In the genomic region with DNA sequence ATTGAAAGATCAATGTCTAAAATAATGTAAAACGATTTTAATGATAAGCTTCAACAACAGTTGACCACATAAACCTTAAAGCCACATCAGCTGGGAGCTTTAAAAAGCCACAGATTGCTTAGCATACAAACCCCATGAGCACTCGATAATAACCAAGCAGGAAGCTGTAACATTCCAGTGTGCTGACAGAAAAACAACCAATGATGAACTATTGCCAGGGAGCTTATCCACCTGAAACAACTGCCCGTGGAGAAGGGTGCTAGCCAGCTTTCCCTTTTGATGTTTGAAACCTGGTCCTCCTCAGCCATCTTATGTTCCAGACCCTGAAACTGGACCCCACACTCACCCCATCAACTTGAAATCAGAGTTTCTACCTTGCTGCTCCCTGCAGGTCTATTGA, we compare ENCODE assay signal across 27 mouse cellular contexts. TPM values are rescaled to one million over a fixed set of nuclear protein-coding genes. Genes with fewer than 3 reads are reported as not detected.
DNase-seq lines count a peak whose midpoint lies in the region; ATAC-seq and TF ChIP-seq lines count a peak whose summit lies in the region.
"Had no signal": no experiment of that assay in that cellular context is flagged by ENCODE, and none has a peak within 500 bp of the region (broad histone marks: within the 10 kb centered on the region; RNA-seq: fewer than 3 reads in every experiment).

No protein-coding gene starts in this region.

- H3K27me3 ChIP-seq in kidney, embryonic 16.5 days (ENCODE audit: insufficient read depth, low read length) = no peaks in the 10 kb centered on the region
- no peaks in the 10 kb centered on the region for H3K27me3 ChIP-seq in kidney, adult 2 months (replicated peaks; ENCODE audit: control insufficient read depth, insufficient read depth, low read length)
- no peaks in the 10 kb centered on the region; a peak in 1 of 4 replicates for H3K27me3 ChIP-seq in MEL (ENCODE audit: control insufficient read depth in 1 of 2, insufficient read depth in 2 of 2, low read length in 2 of 2)
- no peaks in the 10 kb centered on the region for H3K27me3 ChIP-seq in hindbrain, embryonic 10.5 days (ENCODE audit: insufficient read depth, poor library complexity, severe bottlenecking)
- H3K27me3 ChIP-seq: forebrain, embryonic 15.5 days; heart, embryonic 12.5 days; hindbrain, embryonic 12.5 days had no signal

- no peaks in the 10 kb centered on the region for H3K36me3 ChIP-seq in kidney, embryonic 16.5 days (ENCODE audit: insufficient read depth, low read length)
- H3K36me3 ChIP-seq in kidney, adult 2 months (ENCODE audit: control insufficient read depth, insufficient read depth, low read length) = no peaks in the 10 kb centered on the region
- H3K36me3 ChIP-seq in MEL (ENCODE audit: control insufficient read depth in 1 of 2, insufficient read depth in 2 of 2, low read length in 2 of 2) = no peaks in the 10 kb centered on the region; a peak in 1 of 4 replicates
- H3K36me3 ChIP-seq in hindbrain, embryonic 10.5 days = no peaks in the 10 kb centered on the region
- H3K36me3 ChIP-seq: forebrain, embryonic 15.5 days; G1E; heart, embryonic 12.5 days; hindbrain, embryonic 12.5 days had no signal

- H3K4me2 ChIP-seq in kidney, embryonic 16.5 days (replicated peaks; ENCODE audit: low read depth, low read length) = no peak overlapping the region
- H3K4me2 ChIP-seq: forebrain, embryonic 15.5 days; heart, embryonic 12.5 days; hindbrain, embryonic 12.5 days had no signal

- no peak for TF ChIP-seq RAD21 in MEL (IDR thresholded peaks at IDR 0.05; ENCODE audit: low read depth, low read length)

- no peak overlapping the region for H3K9ac ChIP-seq in kidney, embryonic 16.5 days (replicated peaks; ENCODE audit: low read length)
- H3K9ac ChIP-seq in MEL (ENCODE audit: control insufficient read depth, low read depth, low read length, poor library complexity, severe bottlenecking) = no peak overlapping the region
- H3K9ac ChIP-seq: forebrain, embryonic 15.5 days; heart, embryonic 12.5 days; hindbrain, embryonic 12.5 days had no signal

- 0 out of 2 replicates have a peak, but pooled peaks cover 3% of the 10 kb centered on the region for H3K4me1 ChIP-seq in kidney, embryonic 16.5 days (ENCODE audit: insufficient read depth, low read length)
- H3K4me1 ChIP-seq in kidney, adult 2 months (ENCODE audit: control insufficient read depth, insufficient read depth, low read length) = no peaks in the 10 kb centered on the region
- H3K4me1 ChIP-seq in MEL (ENCODE audit: control insufficient read depth in 1 of 2, insufficient read depth in 2 of 2, low read length in 2 of 2) = no peaks in the 10 kb centered on the region
- H3K4me1 ChIP-seq in hindbrain, embryonic 10.5 days (replicated peaks) = no peaks in the 10 kb centered on the region
- H3K4me1 ChIP-seq: forebrain, embryonic 15.5 days; hindbrain, embryonic 12.5 days had no signal

- no peak for TF ChIP-seq CTCF in kidney, adult 2 months (conservative IDR thresholded peaks at IDR 0.05; ENCODE audit: insufficient read depth, insufficient read length, low read depth, low read length)
- TF ChIP-seq CTCF in MEL (IDR thresholded peaks at IDR 0.05 in 2 of 3, conservative IDR thresholded peaks at IDR 0.05 in 1 of 3; ENCODE audit: control insufficient read depth in 1 of 3, insufficient read depth in 1 of 3, low read depth in 2 of 3, low read length in 3 of 3, poor library complexity in 1 of 3, severe bottlenecking in 1 of 3) = no peak

- 13% methylated on average over 3 of the region's 3 CpGs for WGBS in kidney, embryonic 16.5 days
- 25% methylated on average over 3 of the region's 3 CpGs for WGBS in kidney, adult 2 months
- 69% methylated on average over 3 of the region's 3 CpGs for WGBS in hindbrain, embryonic 10.5 days

- H3K27ac ChIP-seq in kidney, embryonic 16.5 days (ENCODE audit: low read length) = 0 out of 2 replicates have a peak overlapping the region, but pooled peaks have one; percentile 20
- H3K27ac ChIP-seq in kidney, adult 2 months (ENCODE audit: insufficient read depth, low read depth, low read length) = no peak overlapping the region
- H3K27ac ChIP-seq in MEL (ENCODE audit: control insufficient read depth, low read depth, low read length) = no peak overlapping the region
- H3K27ac ChIP-seq in hindbrain, embryonic 10.5 days = no peak overlapping the region
- H3K27ac ChIP-seq: forebrain, embryonic 15.5 days; hindbrain, embryonic 12.5 days had no signal

- no peak for TF ChIP-seq POLR2A in kidney, adult 2 months (IDR thresholded peaks at IDR 0.05; ENCODE audit: low read depth, low read length)
- TF ChIP-seq POLR2A in MEL (IDR thresholded peaks at IDR 0.05; ENCODE audit: control insufficient read depth in 1 of 2, insufficient read depth in 1 of 2, low read depth in 1 of 2, low read length in 2 of 2, poor library complexity in 1 of 2) = no peak

- no peaks in the 10 kb centered on the region for H3K9me3 ChIP-seq in kidney, embryonic 16.5 days (ENCODE audit: low read length)
- H3K9me3 ChIP-seq in MEL (replicated peaks; ENCODE audit: insufficient read depth, low read length) = no peaks in the 10 kb centered on the region
- H3K9me3 ChIP-seq in hindbrain, embryonic 10.5 days = no peaks in the 10 kb centered on the region
- H3K9me3 ChIP-seq: forebrain, embryonic 15.5 days; G1E; heart, embryonic 12.5 days; hindbrain, embryonic 12.5 days had no signal

- no peak for DNase-seq in kidney, adult 2 months
- DNase-seq in MEL (ENCODE audit: low read depth, low spot score) = peak; percentile 18
- peak; percentile 14 for DNase-seq in forelimb bud, embryonic 11.5 days (ENCODE audit: low read depth, low spot score)
- no peak for DNase-seq in T-cell, adult 2 months (ENCODE audit: low spot score)
- no peak for DNase-seq in hindbrain, embryonic 10.5 days (ENCODE audit: low spot score)
- DNase-seq: adrenal gland, adult 2 months; adrenal gland, postnatal 25 days; B cell, adult 2 months; cerebellum, adult 18-20 months; cerebellum, adult 9-11 months; cerebellum, postnatal 36 days; gastrocnemius, postnatal 14 days had no signal

- H3K4me3 ChIP-seq in kidney, embryonic 16.5 days (ENCODE audit: low read length) = no peak overlapping the region
- no peak overlapping the region for H3K4me3 ChIP-seq in kidney, adult 2 months (ENCODE audit: insufficient read depth, low read depth, low read length)
- no peak overlapping the region for H3K4me3 ChIP-seq in MEL (ENCODE audit: control insufficient read depth in 1 of 2, insufficient read depth in 1 of 2, low read depth in 2 of 2, low read length in 2 of 2)
- H3K4me3 ChIP-seq in hindbrain, embryonic 10.5 days = no peak overlapping the region
- H3K4me3 ChIP-seq: forebrain, embryonic 15.5 days; heart, embryonic 12.5 days; hindbrain, embryonic 12.5 days had no signal

- ATAC-seq in kidney, embryonic 16.5 days (ENCODE audit: low FRiP score, low TSS enrichment) = peak; percentile 31; the same call in 1 of the 2 replicates
- ATAC-seq: CD4-positive, CD25-positive, alpha-beta regulatory T cell, adult 4 months; forebrain, embryonic 15.5 days; hindbrain, embryonic 16.5 days had no signal

- no peaks in the 10 kb centered on the region for H3K79me2 ChIP-seq in MEL (ENCODE audit: control insufficient read depth, insufficient read depth, low read length, poor library complexity)

- no peak for TF ChIP-seq EP300 in MEL (IDR thresholded peaks at IDR 0.05; ENCODE audit: low read depth in 1 of 2, low read length in 2 of 2)

TF ChIP-seq in MEL, 35 proteins besides CTCF, POLR2A, EP300 and RAD21:
- TF ChIP-seq TCF12 (IDR thresholded peaks at IDR 0.05; ENCODE audit: low read depth, low read length) (no peak), SMC3 (IDR thresholded peaks at IDR 0.05; ENCODE audit: low read depth, low read length) (no peak), MXI1 (IDR thresholded peaks at IDR 0.05; ENCODE audit: low read depth, low read length) (no peak), MYB (IDR thresholded peaks at IDR 0.05; ENCODE audit: low read depth, low read length) (no peak), HCFC1 (IDR thresholded peaks at IDR 0.05; ENCODE audit: low read depth, low read length) (no peak), SIN3A (IDR thresholded peaks at IDR 0.05; ENCODE audit: low read length) (no peak), MYC (IDR thresholded peaks at IDR 0.05; ENCODE audit: low read depth, low read length) (no peak), ETS1 (IDR thresholded peaks at IDR 0.05; ENCODE audit: low read depth, low read length) (no peak), USF2 (IDR thresholded peaks at IDR 0.05; ENCODE audit: borderline replicate concordance in 1 of 2, insufficient read depth in 1 of 2, low read depth in 1 of 2, low read length in 2 of 2) (no peak), ZC3H11A (IDR thresholded peaks at IDR 0.05; ENCODE audit: low read depth, low read length) (no peak), ZMIZ1 (IDR thresholded peaks at IDR 0.05; ENCODE audit: low read depth, low read length) (no peak)

RNA-seq across cellular contexts. Expression of gene Hsd17b3, which starts 22.4 kb away (rescaled TPM):
- not detected in 2 replicates for polyA plus RNA-seq in kidney, embryonic 16.5 days (2015; fragmentation: Nextera tagmentation; extraction: Ambion mirVana)
- polyA plus RNA-seq in kidney, adult 2 months (2012; rRNA removed) = not detected in 2 replicates
- not detected in 2 replicates for total RNA-seq in MEL (2012; rRNA removed)
- not detected for polyA plus RNA-seq in MEL (2012; ENCODE audit: insufficient read depth in 1 of 2, insufficient read length in 2 of 2, low read depth in 1 of 2, low replicate concordance in 2 of 2, missing spikeins in 1 of 2)
- not detected in 2 replicates for polyA plus RNA-seq in hindbrain, embryonic 10.5 days (2016; fragmentation: Nextera tagmentation; extraction: Ambion mirVana)
- total RNA-seq: gastrocnemius, adult 18-20 months; gastrocnemius, postnatal 14 days; heart, adult 8-10 months; heart, postnatal 25 days had no signal
- polyA plus RNA-seq: adrenal gland, adult 2 months; CD4-positive, CD25-positive, alpha-beta regulatory T cell, adult 4 months; embryonic facial prominence, embryonic 11.5 days; forebrain, embryonic 11.5 days; forebrain, embryonic 15.5 days; frontal cortex, adult 2 months; G1E; heart, embryonic 12.5 days; heart, embryonic 16.5 days; hindbrain, embryonic 12.5 days; hindbrain, embryonic 16.5 days; intestine, embryonic 14.5 days had no signal

Comparison
In these comparisons a context has a peak if more than half of its experiments do, and no peak if none do; other contexts are left out.
1. DNase-seq: peak in MEL (single experiment) and forelimb bud, embryonic 11.5 days (single experiment); none in kidney, adult 2 months (single experiment), T-cell, adult 2 months (single experiment) and hindbrain, embryonic 10.5 days (single experiment).